Mouse (Mus musculus): ENCODE data around the gene Tk1.

- no peak for TF ChIP-seq CTCF (IDR thresholded peaks at IDR 0.05; ENCODE audit: low read depth)
- no peak for TF ChIP-seq EP300 (IDR thresholded peaks at IDR 0.05; ENCODE audit: low read depth)
Measured at GRCm38 (mm10) chr11:117806781-117807180, 19.1 kb downstream of the Tk1 start.
